Mouse (Mus musculus): ENCODE data around the gene Skint7. TPM values are rescaled to one million over a fixed set of nuclear protein-coding genes. Genes with fewer than 3 reads are reported as not detected.
"Not testable (repeated sequence)": the region's sequence is repeated elsewhere in the genome, so short reads cannot be mapped to it uniquely, and the experiment has no call there.

Skint7 gene
- polyA plus RNA-seq (2016; fragmentation: Nextera tagmentation; extraction: Ambion mirVana) = not detected in 2 replicates

GRCm38 (mm10) chr4:111972623-111973022 is at the start of gene Skint7:
Skint7 (plus strand) TSS chr4:111972923.
- ATAC-seq (ENCODE audit: insufficient number of reproducible peaks, insufficient read depth, low FRiP score, low TSS enrichment) = no peak
- H3K27ac ChIP-seq = no peak within 1 kb of the TSS
- no peaks in the 10 kb centered on the region for H3K9me3 ChIP-seq
- H3K4me3 ChIP-seq = no peak within 1 kb of the TSS
- 88% methylated on average over 1 of the region's 1 CpGs for WGBS
- no peak within 1 kb of the TSS for H3K4me2 ChIP-seq (replicated peaks)
- H3K27me3 ChIP-seq = no peaks in the 10 kb centered on the region
- no peak within 1 kb of the TSS for H3K9ac ChIP-seq
- no peaks in the 10 kb centered on the region for H3K4me1 ChIP-seq
- H3K36me3 ChIP-seq = no peaks in the 10 kb centered on the region

- Histone ChIP-seq H3K9ac (no peak overlapping the region), H3K36me3 (no peaks in the 10 kb centered on the region), H3K4me3 (no peak overlapping the region), H3K9me3 (no peaks in the 10 kb centered on the region), H3K4me2 (replicated peaks) (no peak overlapping the region), H3K27me3 (no peaks in the 10 kb centered on the region), H3K27ac (no peak overlapping the region), H3K4me1 (no peaks in the 10 kb centered on the region)
- no peak for ATAC-seq (ENCODE audit: insufficient number of reproducible peaks, insufficient read depth, low FRiP score, low TSS enrichment)
- WGBS = 19% methylated on average over 1 of the region's 1 CpGs
Observed at GRCm38 (mm10) chr4:111961309-111961708, 11.4 kb upstream of the Skint7 start.

- not testable (repeated sequence) for H3K27me3 ChIP-seq; H3K9me3 ChIP-seq; H3K4me1 ChIP-seq; H3K36me3 ChIP-seq; H3K9ac ChIP-seq; ATAC-seq (ENCODE audit: insufficient number of reproducible peaks, insufficient read depth, low FRiP score, low TSS enrichment); H3K4me2 ChIP-seq (replicated peaks); H3K27ac ChIP-seq; H3K4me3 ChIP-seq
- WGBS = 79% methylated on average over 1 of the region's 1 CpGs
Observed at GRCm38 (mm10) chr4:111963241-111963640, 9.5 kb upstream of the Skint7 start.

GRCm38 (mm10) chr4:111963669-111964068 is 9.1 kb upstream of the Skint7 start:
- Histone ChIP-seq H3K4me3 (no peak overlapping the region), H3K27ac (no peak overlapping the region), H3K27me3 (no peaks in the 10 kb centered on the region), H3K9me3 (no peaks in the 10 kb centered on the region), H3K4me2 (replicated peaks) (no peak overlapping the region), H3K4me1 (no peaks in the 10 kb centered on the region), H3K9ac (no peak overlapping the region), H3K36me3 (no peaks in the 10 kb centered on the region)
- 77% methylated on average over 3 of the region's 3 CpGs for WGBS
- no peak for ATAC-seq (ENCODE audit: insufficient number of reproducible peaks, insufficient read depth, low FRiP score, low TSS enrichment)

- no peaks in the 10 kb centered on the region for H3K36me3 ChIP-seq
- no peaks in the 10 kb centered on the region for H3K4me1 ChIP-seq
- no peaks in the 10 kb centered on the region for H3K27me3 ChIP-seq
- no peak for ATAC-seq (ENCODE audit: insufficient number of reproducible peaks, insufficient read depth, low FRiP score, low TSS enrichment)
- H3K4me3 ChIP-seq = no peak within 1 kb of the TSS
- no peak within 1 kb of the TSS for H3K9ac ChIP-seq
- H3K9me3 ChIP-seq = no peaks in the 10 kb centered on the region
- H3K27ac ChIP-seq = no peak within 1 kb of the TSS
- H3K4me2 ChIP-seq (replicated peaks) = no peak within 1 kb of the TSS
Observed at GRCm38 (mm10) chr4:112005969-112006368, 33.2 kb downstream of the Skint7 start, which contains the start of gene Skint1. Skint1 (plus strand) TSS chr4:112006269.

Other genes starting within 250 kb of the Skint7 start
- 0.20 and 0.25 TPM in 2 replicates for gene Slc5a9, start 70.0 kb upstream of the Skint7 start, polyA plus RNA-seq (2016; fragmentation: Nextera tagmentation; extraction: Ambion mirVana)
- gene Skint8, start 53.5 kb upstream of the Skint7 start, polyA plus RNA-seq (2016; fragmentation: Nextera tagmentation; extraction: Ambion mirVana) = not detected in 2 replicates
- not detected in 2 replicates for gene Skint1, start 33.3 kb downstream of the Skint7 start, polyA plus RNA-seq (2016; fragmentation: Nextera tagmentation; extraction: Ambion mirVana)
- not detected in 2 replicates for gene Skint4, start 99.1 kb downstream of the Skint7 start, polyA plus RNA-seq (2016; fragmentation: Nextera tagmentation; extraction: Ambion mirVana)